Mouse (Mus musculus): ENCODE results near the gene Elavl1.
A peak's percentile ranks its signal among the peaks of the same experiment; 100 is the strongest.
"Not testable (repeated sequence)": the region's sequence is repeated elsewhere in the genome, so short reads cannot be mapped to it uniquely, and the experiment has no call there.

Gene Elavl1

DNA sequence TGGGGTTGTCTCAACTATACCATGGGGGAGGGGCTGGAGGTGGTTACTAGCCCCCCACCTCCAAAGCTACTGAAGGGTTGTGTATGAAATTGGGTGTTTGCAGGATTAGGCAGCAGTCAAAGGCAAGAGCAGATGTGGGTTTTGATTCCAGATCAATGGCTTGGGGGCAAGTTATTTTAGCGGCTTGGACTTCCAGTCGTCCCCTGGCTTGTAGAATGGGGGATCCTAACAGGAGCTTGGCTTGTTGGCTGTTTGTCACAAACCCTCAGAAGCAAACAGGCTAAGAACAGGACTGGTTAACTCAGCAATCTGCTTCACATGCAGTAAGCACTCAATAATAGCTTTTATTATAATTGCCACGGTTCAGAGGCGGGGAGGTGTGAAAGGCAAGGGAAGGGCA lies 67.9 kb downstream of the Elavl1 start:
- no peak for DNase-seq (ENCODE audit: low spot score)

DNA sequence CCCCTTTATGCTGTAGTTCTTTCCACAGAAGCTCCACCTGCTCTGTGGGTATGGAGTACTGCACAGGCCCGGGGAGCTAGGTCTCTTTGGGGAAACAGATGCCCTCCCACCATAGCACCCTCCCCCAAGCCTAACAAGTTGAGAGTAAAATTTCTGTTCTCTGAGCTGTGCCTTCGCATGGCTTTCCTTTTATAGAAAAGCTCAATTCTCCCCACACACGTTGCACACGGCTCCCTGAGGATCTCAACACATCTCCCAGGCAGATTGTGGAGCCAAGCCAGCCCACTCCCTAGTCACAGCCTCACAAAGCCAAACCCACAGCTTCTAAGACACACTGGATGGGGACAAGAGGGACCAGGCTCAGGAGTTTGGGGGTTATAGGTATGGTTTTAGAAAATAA lies 68.3 kb downstream of the Elavl1 start:
- no peak for DNase-seq (ENCODE audit: low spot score)

DNA sequence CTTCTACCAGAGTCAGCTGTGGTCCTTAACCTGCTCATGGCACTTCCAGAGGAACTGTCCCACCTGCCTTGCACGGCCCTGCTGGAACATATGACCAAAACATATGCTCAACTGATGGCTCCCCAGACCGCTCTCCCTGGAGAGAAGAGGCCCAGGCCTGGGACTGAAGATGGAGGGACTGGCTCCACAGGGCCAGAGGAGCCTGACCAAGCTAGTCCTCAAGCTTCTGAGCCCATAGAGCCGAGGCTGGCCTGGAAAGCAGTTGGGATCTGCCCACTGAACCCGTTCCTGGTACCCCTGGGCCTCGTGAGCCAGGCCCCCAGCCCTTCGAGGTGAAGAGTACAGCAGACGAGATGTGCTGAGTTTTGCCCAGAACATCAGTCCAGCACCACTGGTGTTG lies 69.7 kb downstream of the Elavl1 start:
- DNase-seq (ENCODE audit: low spot score) = not testable (repeated sequence)

DNA sequence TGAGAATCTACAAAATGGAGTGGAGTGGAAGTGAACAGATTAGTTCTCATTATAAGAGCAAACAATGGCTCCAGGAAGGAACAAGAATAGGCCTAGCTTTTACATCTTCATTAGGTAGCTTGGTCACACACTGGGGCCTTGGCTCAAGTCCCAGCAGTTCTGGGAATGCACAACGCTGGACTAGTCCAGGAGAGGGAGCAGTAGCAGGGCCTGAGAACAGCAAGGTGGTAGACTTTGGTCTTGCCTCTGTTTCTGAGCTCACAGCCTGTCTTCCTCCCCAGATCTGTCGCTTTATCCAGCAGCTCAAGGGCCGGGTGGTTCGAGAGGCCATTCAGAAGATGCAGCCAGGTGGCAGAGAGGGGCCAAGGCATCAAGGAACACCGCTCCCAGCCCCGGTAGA lies 71.2 kb downstream of the Elavl1 start:
- peak; percentile 52 for DNase-seq (ENCODE audit: low spot score)

GRCm38 (mm10) chr8:4252934-4253841 lies 72.0 kb downstream of the Elavl1 start, which contains the start of gene Snapc2:
TSS of gene Snapc2 (plus strand) at chr8:4253080.
- DNase-seq (ENCODE audit: low spot score) = peak; percentile 92

DNA sequence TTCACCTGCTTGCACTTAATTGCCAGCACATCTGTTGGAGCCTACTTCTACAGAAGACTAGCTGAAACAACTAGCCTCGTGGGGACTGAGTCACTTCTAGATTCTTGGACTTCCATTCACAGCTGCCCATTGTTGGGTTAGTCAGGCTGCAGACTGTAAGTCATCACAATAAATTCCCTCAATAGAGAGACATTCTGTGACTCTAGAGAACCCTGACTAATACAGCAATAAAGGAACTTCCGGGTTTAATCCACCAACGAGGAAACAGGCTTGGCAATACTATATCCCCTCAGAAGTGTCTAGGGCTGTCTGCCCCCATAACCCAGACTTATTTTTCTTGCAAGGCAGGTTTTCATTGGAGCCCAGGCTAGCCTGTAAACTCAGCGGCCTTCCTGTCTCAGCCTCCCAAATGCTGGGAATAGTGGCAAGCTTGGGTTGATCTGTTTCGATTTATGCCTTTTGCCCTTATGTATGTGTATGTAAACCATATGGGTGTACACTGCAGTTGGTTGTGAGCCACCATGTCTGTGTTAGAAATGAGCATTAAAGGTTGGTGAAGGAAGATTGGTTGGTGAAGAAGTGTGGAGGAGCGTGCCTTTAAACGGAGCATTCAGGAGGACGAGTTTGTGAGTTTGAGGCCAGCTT lies 73.0 kb downstream of the Elavl1 start:
- no peak for DNase-seq (ENCODE audit: low spot score)

- DNase-seq (ENCODE audit: low spot score) = peak; percentile 86
These were observed 74.8 kb downstream of the Elavl1 start for GRCm38 (mm10) chr8:4250306-4250970.

DNA sequence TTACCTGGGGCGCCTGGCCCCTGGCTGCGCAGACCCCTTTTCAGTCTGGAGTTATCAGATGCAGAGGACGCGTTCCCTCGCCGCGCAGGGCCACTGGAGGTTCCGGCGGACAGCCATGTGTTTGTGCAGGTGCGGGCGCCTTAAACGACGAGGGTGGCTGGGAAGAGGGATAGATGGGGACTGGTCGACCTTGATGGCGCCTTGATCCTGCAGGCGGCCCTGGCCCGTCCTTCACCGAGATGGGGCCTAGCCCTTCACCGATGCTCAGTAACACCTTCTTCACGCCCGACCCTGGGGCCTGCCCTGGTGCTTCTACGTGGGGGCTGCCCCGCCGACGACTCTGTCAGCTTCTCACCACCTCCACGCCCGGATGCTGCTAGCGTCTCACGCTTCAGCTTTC lies 76.0 kb downstream of the Elavl1 start:
- no peak for DNase-seq (ENCODE audit: low spot score)

DNA sequence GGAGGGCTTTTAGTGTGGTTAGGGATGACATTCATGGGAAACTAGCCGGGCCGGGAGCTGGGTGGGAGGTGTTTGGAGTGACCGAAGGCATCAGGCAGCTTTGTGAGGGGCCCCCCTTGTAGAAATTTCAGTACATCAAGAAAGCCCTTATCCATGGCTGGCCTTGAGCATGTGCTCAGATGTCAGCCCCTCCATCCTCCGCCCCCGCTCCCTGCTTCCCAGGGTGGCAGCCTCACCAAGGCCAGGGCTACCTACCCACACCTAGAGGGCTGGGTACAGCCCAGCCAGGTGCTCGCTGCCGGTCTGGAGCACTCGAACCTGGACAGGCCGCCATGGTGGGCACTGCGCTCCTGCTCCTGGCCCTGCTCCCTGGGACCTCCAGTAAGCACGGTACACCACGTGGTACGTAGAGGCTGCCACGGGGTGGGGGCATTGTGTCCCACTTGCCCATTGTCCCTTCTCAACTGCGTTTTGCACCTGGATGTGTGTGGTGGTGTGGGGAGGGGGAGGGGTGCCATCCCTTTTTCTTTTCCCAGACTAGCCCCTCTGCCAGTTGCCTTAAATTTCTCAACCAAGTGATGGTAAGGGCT lies 77.2 kb downstream of the Elavl1 start, which contains the start of gene Tgfbr3l:
TSS of gene Tgfbr3l (plus strand) at position 264 of the 590 bp plus-strand sequence.
- DNase-seq (ENCODE audit: low spot score) = no peak

- DNase-seq (ENCODE audit: low spot score) = no peak
These were observed 78.0 kb downstream of the Elavl1 start for GRCm38 (mm10) chr8:4247241-4247640.

GRCm38 (mm10) chr8:4245737-4246136 lies 79.5 kb downstream of the Elavl1 start:
- no peak for DNase-seq (ENCODE audit: low spot score)

GRCm38 (mm10) chr8:4245061-4245460 lies 80.2 kb downstream of the Elavl1 start:
- no peak for DNase-seq (ENCODE audit: low spot score)

- DNase-seq (ENCODE audit: low spot score) = no peak
These were observed 85.9 kb downstream of the Elavl1 start for GRCm38 (mm10) chr8:4239193-4239890.

DNA sequence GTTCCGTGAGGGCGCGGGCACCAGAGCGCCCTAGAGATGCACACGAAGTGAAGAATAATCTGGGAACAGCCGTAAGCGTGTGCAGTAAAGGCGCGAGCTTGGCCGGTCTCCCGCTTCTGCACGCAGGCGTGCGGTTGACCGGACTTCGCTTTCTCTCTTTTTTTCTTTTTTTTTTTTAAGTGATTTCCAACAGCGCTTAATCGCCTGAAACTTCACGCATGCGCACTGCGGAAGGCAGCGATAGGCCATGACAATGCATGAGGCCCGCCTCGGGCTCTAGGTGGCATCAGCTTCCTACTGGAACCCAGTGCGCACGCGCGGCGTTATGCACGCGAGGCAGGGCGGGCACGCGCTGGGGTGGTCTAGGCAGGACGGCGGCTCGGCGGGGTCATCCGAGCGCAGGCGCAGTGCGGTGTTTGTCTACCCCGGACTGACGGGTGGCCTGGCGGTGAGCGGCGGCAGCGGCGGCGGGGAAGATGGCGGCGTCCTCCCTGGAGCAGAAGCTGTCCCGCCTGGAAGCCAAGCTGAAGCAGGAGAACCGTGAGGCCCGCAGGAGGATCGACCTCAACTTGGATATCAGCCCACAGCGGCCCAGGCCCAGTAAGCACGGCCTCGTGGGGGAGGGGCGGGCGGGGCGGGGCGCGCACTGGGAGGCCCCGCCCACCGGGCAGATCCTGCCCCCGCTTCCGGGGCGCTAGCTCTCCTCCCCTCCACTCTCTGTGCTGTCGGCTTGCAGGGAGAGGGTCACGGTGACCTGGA lies 86.6 kb downstream of the Elavl1 start, which contains the start of the genes Map2k7 and Gm49320:
TSS of gene Map2k7 (plus strand) at position 307 of the 759 bp plus-strand sequence.
TSS of gene Gm49320 (plus strand) at position 432 of the 759 bp plus-strand sequence.
- DNase-seq (ENCODE audit: low spot score) = peak; percentile 99

GRCm38 (mm10) chr8:4237814-4238433 lies 87.3 kb downstream of the Elavl1 start:
- no peak for DNase-seq (ENCODE audit: low spot score)

Measured in ovary, postnatal 14 days (tissue).